Mouse (Mus musculus): ENCODE data around the gene Gpatch8. TPM values are rescaled to one million over a fixed set of nuclear protein-coding genes. Genes with fewer than 3 reads are reported as not detected.
A peak's percentile ranks its signal among the peaks of the same experiment; 100 is the strongest.

The Gpatch8 gene
- polyA plus RNA-seq (2012; rRNA removed), result 15.4 and 16.7 TPM in 2 replicates

GRCm38 (mm10) chr11:102556031-102556715, at the start of gene Gpatch8:
Gene Gpatch8 (minus strand): TSS chr11:102556392.
- Histone ChIP-seq H3K4me1 (ENCODE audit: control insufficient read depth, insufficient read depth, low read length) (peaks cover 4% of the 10 kb centered on the region; the same call in 1 of the 2 replicates), H3K27me3 (ENCODE audit: control insufficient read depth, insufficient read depth, low read length) (no peaks in the 10 kb centered on the region), H3K27ac (ENCODE audit: control insufficient read depth, insufficient read depth, low read depth, low read length) (peak within 1 kb of the TSS; percentile 88), H3K4me3 (ENCODE audit: control insufficient read depth, low read depth, low read length) (peak within 1 kb of the TSS; percentile 94), H3K36me3 (ENCODE audit: control insufficient read depth, insufficient read depth, low read length) (no peaks in the 10 kb centered on the region)
- TF ChIP-seq CTCF (IDR thresholded peaks at IDR 0.05; ENCODE audit: control insufficient read depth, insufficient read depth, insufficient replicate concordance, low read depth, low read length) (0 out of 2 replicates have a peak, but pooled peaks have one; percentile 8), POLR2A (IDR thresholded peaks at IDR 0.05; ENCODE audit: control insufficient read depth, low read depth, low read length) (peak; percentile 73)

DNA sequence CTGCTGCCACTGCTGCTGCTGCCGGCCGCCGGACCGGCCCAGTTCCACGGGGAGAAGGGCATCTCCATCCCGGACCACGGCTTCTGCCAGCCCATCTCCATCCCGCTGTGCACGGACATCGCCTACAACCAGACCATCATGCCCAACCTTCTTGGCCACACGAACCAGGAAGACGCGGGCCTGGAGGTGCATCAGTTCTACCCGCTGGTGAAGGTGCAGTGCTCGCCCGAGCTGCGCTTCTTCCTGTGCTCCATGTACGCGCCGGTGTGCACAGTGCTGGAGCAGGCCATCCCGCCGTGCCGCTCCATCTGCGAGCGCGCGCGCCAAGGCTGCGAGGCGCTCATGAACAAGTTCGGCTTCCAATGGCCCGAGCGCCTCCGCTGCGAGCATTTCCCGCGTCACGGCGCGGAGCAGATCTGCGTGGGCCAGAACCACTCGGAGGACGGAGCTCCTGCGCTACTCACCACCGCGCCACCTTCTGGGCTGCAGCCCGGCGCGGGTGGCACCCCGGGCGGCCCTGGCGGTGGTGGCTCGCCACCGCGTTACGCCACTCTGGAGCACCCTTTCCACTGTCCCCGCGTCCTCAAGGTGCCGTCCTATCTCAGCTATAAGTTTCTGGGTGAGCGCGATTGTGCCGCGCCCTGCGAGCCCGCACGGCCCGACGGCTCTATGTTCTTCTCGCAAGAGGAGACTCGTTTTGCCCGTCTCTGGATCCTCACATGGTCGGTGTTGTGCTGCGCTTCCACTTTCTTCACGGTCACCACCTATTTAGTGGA, 48.8 kb upstream of the Gpatch8 start:
- no peaks in the 10 kb centered on the region for H3K36me3 ChIP-seq (ENCODE audit: control insufficient read depth, insufficient read depth, low read length)
- TF ChIP-seq POLR2A (IDR thresholded peaks at IDR 0.05; ENCODE audit: control insufficient read depth, low read depth, low read length), result no peak
- no peak for TF ChIP-seq CTCF (IDR thresholded peaks at IDR 0.05; ENCODE audit: control insufficient read depth, insufficient read depth, insufficient replicate concordance, low read depth, low read length)
- peaks cover 5% of the 10 kb centered on the region; the same call in 1 of the 2 replicates for H3K27me3 ChIP-seq (ENCODE audit: control insufficient read depth, insufficient read depth, low read length)
- peak overlapping the region; percentile 72 for H3K4me3 ChIP-seq (ENCODE audit: control insufficient read depth, low read depth, low read length)
- H3K4me1 ChIP-seq (ENCODE audit: control insufficient read depth, insufficient read depth, low read length), result peaks cover 25% of the 10 kb centered on the region
- H3K27ac ChIP-seq (ENCODE audit: control insufficient read depth, insufficient read depth, low read depth, low read length), result no peak overlapping the region

DNA sequence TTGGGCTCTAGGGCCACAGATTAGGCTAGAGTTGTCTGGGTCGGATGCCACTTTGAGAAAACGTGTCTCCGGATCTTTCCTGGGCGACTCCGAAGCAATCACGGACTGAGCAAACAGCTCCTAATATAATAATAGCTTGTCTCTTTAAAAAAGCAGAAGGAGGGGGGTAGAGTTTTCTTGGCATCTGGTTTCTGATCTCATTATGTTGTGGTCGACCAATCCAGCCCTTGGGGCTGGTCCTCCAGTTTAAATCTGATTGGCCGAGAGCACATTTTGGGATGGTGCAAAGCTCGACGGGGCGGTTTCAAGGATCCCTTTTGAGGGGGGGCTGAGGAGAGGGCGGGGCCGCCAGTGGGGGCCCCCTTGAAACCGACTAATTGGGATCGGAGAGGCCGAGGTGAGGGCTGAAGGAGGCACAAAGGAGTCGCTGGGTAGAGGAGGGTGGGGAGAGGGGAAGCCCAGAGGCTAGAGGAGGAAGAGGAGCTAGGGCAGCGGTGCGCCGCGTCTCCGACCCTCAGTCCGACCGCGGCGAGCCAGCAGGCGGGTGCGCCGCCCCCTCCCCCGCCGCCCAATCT, 47.9 kb upstream of the Gpatch8 start, which contains the start of gene Fzd2:
Fzd2 (plus strand) TSS at position 387 of the 575 bp plus-strand sequence.
- peaks cover 5% of the 10 kb centered on the region; the same call in 1 of the 2 replicates for H3K27me3 ChIP-seq (ENCODE audit: control insufficient read depth, insufficient read depth, low read length)
- peaks cover 27% of the 10 kb centered on the region for H3K4me1 ChIP-seq (ENCODE audit: control insufficient read depth, insufficient read depth, low read length)
- H3K36me3 ChIP-seq (ENCODE audit: control insufficient read depth, insufficient read depth, low read length), result no peaks in the 10 kb centered on the region
- TF ChIP-seq CTCF (IDR thresholded peaks at IDR 0.05; ENCODE audit: control insufficient read depth, insufficient read depth, insufficient replicate concordance, low read depth, low read length) (no peak), POLR2A (IDR thresholded peaks at IDR 0.05; ENCODE audit: control insufficient read depth, low read depth, low read length) (no peak; the same call in 1 of the 2 replicates)
- H3K27ac ChIP-seq (ENCODE audit: control insufficient read depth, insufficient read depth, low read depth, low read length), result 0 out of 2 replicates have a peak within 1 kb of the TSS, but pooled peaks have one; percentile 30
- peak within 1 kb of the TSS; percentile 72 for H3K4me3 ChIP-seq (ENCODE audit: control insufficient read depth, low read depth, low read length)

DNA sequence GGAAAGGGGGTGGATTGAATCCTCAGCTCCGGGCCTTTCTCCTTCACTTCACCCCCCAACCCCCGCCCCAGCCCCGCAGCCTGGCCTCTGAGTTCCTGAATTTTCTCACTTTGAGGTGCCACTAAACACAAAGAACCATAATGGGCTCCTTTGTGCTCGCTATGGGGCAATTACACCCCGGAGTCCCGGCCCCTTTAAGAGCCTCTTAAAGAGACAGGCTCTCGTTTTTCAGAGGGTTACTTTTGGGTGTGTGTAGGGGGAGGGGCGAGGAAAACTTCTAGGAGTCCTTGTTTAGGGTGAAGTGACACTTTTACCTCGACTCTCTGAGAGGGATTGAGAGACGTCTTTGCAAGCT, 47.3 kb upstream of the Gpatch8 start:
- TF ChIP-seq POLR2A (IDR thresholded peaks at IDR 0.05; ENCODE audit: control insufficient read depth, low read depth, low read length) (no peak), CTCF (IDR thresholded peaks at IDR 0.05; ENCODE audit: control insufficient read depth, insufficient read depth, insufficient replicate concordance, low read depth, low read length) (no peak)
- peak overlapping the region; percentile 71; the same call in 1 of the 2 replicates for H3K4me3 ChIP-seq (ENCODE audit: control insufficient read depth, low read depth, low read length)
- peaks cover 5% of the 10 kb centered on the region; the same call in 1 of the 2 replicates for H3K27me3 ChIP-seq (ENCODE audit: control insufficient read depth, insufficient read depth, low read length)
- peaks cover 27% of the 10 kb centered on the region for H3K4me1 ChIP-seq (ENCODE audit: control insufficient read depth, insufficient read depth, low read length)
- H3K36me3 ChIP-seq (ENCODE audit: control insufficient read depth, insufficient read depth, low read length), result no peaks in the 10 kb centered on the region
- no peak overlapping the region for H3K27ac ChIP-seq (ENCODE audit: control insufficient read depth, insufficient read depth, low read depth, low read length)

DNA sequence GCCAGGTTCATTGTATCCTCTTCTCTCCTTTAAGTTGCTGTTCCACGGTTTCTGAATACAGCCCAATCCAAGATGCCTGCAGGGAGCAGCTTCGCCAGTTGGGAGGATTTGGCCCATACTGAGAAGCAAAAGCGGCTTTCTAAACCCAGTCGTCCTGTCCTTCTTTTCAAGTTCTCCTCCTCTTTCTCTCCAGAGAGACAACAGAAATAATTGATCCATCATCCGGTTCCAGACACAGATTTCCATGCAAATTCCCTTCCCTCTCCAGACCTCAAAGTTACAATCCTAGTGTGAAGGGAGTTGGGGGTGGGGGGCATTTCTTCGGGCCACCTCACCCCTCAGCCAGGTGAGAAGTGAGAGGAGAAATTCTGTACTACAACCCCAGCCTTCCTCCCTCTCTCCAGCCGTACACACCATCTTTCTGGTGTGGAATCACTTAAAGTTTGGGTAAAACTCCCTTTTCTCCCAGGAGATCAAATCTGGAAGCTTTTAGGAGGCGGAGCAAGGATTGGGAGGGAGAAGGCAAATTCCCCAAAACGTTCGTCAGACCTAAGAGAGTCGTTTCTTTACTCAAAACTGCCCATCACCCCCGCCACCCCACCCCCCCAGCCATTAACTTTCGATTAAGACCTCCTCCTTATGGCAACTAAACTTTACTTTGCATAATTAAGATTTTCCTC, 46.8 kb upstream of the Gpatch8 start:
- Histone ChIP-seq H3K4me1 (ENCODE audit: control insufficient read depth, insufficient read depth, low read length) (peaks cover 27% of the 10 kb centered on the region), H3K27ac (ENCODE audit: control insufficient read depth, insufficient read depth, low read depth, low read length) (peak overlapping the region; percentile 33; the same call in 1 of the 2 replicates), H3K36me3 (ENCODE audit: control insufficient read depth, insufficient read depth, low read length) (no peaks in the 10 kb centered on the region), H3K4me3 (ENCODE audit: control insufficient read depth, low read depth, low read length) (no peak overlapping the region), H3K27me3 (ENCODE audit: control insufficient read depth, insufficient read depth, low read length) (peaks cover 5% of the 10 kb centered on the region; the same call in 1 of the 2 replicates)
- TF ChIP-seq POLR2A (IDR thresholded peaks at IDR 0.05; ENCODE audit: control insufficient read depth, low read depth, low read length) (no peak), CTCF (IDR thresholded peaks at IDR 0.05; ENCODE audit: control insufficient read depth, insufficient read depth, insufficient replicate concordance, low read depth, low read length) (no peak)

GRCm38 (mm10) chr11:102599912-102600311, 43.7 kb upstream of the Gpatch8 start:
- Histone ChIP-seq H3K4me1 (ENCODE audit: control insufficient read depth, insufficient read depth, low read length) (peaks cover 13% of the 10 kb centered on the region), H3K27me3 (ENCODE audit: control insufficient read depth, insufficient read depth, low read length) (peaks cover 5% of the 10 kb centered on the region; the same call in 1 of the 2 replicates), H3K4me3 (ENCODE audit: control insufficient read depth, low read depth, low read length) (no peak overlapping the region), H3K36me3 (ENCODE audit: control insufficient read depth, insufficient read depth, low read length) (no peaks in the 10 kb centered on the region), H3K27ac (ENCODE audit: control insufficient read depth, insufficient read depth, low read depth, low read length) (no peak overlapping the region)
- TF ChIP-seq POLR2A (IDR thresholded peaks at IDR 0.05; ENCODE audit: control insufficient read depth, low read depth, low read length) (no peak), CTCF (IDR thresholded peaks at IDR 0.05; ENCODE audit: control insufficient read depth, insufficient read depth, insufficient replicate concordance, low read depth, low read length) (no peak)

Data from testis, adult 2 months (tissue).